Mouse (Mus musculus) left cerebral cortex, adult 2 months (tissue): ENCODE data around the gene Zc3h12d. TPM values are rescaled to one million over a fixed set of nuclear protein-coding genes. Genes with fewer than 3 reads are reported as not detected.

Experiments used
- DNase-seq, 2 experiments: peaks; one replicate each; pipeline ENCODE4 v3.0.0; 2021 to 2022; ENCODE audit warnings: low spot score in 2 of 2, mixed read lengths in 1 of 2; ENCODE audit errors: extremely low spot score in 1 of 2
- H3K27ac ChIP-seq: fragments of 200-600 bp; 2 replicates; pipeline ENCODE4 v1.8.1; 2022
- H3K4me3 ChIP-seq: fragments of 200-600 bp; 2 replicates; pipeline ENCODE4 v1.8.1; 2022
- CTCF ChIP-seq: fragments of 200-600 bp; IDR thresholded peaks from 2 replicates; pipeline ENCODE4 v1.8.1; 2022; ENCODE audit warnings: antibody characterized with exemption, mild to moderate bottlenecking, moderate library complexity
- intact Hi-C: fragments of 180-260 bp; cut with DNase I; formaldehyde crosslinking; loops from one replicate; pipeline ENCODE4 v1.15.1; 2025
- total RNA-seq, 2 experiments: library from RNA; stranded (reverse); gene quantifications; 2 replicates each; pipeline ENCODE4 v1.2.3; 2021

Gene Zc3h12d
- total RNA-seq, 2 experiments from 2014 or later: 0.07 TPM; not detected in 1

DNA sequence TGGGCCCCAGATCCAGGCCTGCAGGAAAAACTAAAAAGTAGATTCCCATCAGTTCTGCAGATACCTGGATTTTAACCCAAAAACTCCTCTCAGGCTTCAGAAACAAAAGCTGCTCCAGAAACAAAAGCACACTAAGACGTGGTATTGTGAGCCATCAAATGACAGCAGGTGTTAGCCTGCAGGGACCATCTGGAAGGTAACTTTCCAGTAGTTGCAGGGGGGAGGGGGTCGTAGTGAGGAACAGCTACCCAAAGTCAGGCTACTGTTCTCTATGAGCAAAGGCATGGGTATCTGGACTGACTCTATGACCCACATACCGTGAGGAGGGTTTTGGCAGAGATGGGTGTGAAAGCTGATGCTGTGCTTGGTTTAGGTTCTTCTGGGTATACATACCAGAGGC is 8.5 kb downstream of the Zc3h12d start:
- DNase-seq: no peak
- no peak overlapping the region for H3K27ac ChIP-seq
- TF ChIP-seq CTCF: no peak
- H3K4me3 ChIP-seq: no peak overlapping the region
- intact Hi-C loops: no loop called here

DNA sequence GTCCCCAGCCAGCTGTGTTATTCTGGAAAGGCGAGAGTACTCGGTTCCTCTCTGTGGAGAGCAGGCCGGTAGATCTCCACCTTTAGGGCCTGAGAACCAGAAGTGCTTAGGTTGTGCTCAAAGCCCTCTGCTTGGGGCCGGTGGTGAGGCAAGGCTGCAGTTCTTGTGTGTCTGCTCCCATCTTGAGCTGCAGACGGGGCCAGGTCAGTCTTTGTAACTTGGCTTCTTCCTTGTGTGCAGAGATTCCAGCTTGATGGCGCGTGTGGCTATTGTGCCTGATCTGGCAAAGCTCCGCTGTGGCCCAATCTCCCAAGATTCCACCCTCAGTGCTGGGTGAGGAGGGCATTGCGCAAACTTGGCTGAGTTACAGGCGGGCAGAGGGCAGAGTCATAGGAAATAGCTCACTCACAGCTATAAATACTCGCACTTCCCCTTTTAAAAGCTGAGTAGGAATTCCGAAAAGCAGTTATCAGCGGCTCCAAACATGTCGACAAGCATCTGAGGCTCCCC is 9.4 kb downstream of the Zc3h12d start:
- no peak for TF ChIP-seq CTCF
- Histone ChIP-seq H3K4me3 (no peak overlapping the region), H3K27ac (no peak overlapping the region)
- intact Hi-C loops: no loop called here
- DNase-seq: no peak

DNA sequence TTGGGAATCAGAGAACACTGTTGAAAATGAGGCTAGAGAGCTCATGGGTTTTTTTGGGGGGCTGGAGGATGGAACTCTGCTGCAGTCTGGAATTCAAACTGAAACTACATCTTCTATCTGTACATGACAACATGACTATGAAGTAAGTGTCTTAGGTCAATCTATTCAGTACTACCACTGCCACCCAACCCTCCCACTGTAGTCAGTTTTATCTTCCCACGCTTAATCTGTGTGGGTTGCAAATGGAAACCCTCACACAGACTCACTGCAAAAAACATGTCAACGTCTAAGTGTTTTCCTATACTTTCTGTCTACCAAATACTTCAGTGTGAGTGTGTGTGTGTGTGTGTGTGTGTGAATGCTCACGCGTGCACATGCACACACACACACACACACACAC is 10.9 kb downstream of the Zc3h12d start:
- TF ChIP-seq CTCF: no peak
- no peak for DNase-seq
- Histone ChIP-seq H3K27ac (no peak overlapping the region), H3K4me3 (no peak overlapping the region)
- intact Hi-C loops: no loop called here

- Histone ChIP-seq H3K27ac (no peak overlapping the region), H3K4me3 (no peak overlapping the region)
- no peak for TF ChIP-seq CTCF
- intact Hi-C loops: no loop called here
- DNase-seq: no peak
These were observed 11.9 kb downstream of the Zc3h12d start for GRCm38 (mm10) chr10:7844161-7844560.

DNA sequence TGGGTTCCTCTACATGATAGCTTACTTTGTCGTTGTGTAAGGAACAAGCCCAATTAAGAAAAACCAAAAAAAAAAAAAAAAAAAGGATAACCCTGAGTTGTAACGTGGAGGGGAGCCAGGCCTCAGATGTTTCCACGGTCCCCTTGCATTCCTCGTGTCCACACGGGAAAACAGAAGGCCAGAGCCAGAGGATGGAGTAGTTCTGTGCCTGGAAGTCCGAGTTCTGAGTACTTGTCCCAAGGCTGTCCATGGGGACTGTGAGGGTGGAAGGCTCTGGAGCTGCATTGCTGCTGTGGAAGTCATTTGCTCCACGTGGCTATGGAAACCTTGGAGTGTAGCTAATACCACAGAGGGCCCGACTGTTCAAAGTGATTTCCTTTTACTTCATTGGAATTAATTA is 12.9 kb downstream of the Zc3h12d start:
- Histone ChIP-seq H3K27ac (no peak overlapping the region), H3K4me3 (no peak overlapping the region)
- DNase-seq: no peak
- TF ChIP-seq CTCF: no peak
- intact Hi-C loops: no loop called here

- Histone ChIP-seq H3K27ac (no peak overlapping the region), H3K4me3 (no peak overlapping the region)
- no peak for DNase-seq
- TF ChIP-seq CTCF: no peak
- intact Hi-C loops: no loop called here
These were observed 13.7 kb downstream of the Zc3h12d start for GRCm38 (mm10) chr10:7845991-7846390.

DNA sequence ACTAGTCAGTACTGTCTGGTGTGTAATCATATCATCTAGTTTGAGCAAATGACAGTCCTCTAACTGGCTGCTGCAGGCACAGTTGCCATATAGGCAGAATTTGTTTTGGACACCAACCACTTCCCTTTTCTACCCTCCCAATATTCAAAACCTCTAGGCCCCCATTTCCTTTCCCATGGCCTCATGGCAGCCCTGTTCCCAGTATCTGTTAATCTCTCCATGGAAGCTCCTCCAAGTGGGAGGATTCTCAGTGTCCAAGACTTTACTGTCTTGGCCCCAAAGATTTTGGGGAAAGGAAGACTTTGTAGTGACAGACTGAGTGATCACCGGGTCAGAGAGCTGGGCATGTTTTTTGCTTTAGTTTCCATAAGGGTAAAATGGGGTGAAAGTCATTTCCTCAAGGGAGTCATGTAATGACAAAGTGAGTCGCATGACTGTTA is 14.9 kb downstream of the Zc3h12d start:
- no peak overlapping the region for H3K4me3 ChIP-seq
- no peak for DNase-seq
- no peak for TF ChIP-seq CTCF
- no peak overlapping the region for H3K27ac ChIP-seq
- intact Hi-C loops: no loop called here

GRCm38 (mm10) chr10:7851891-7852290 is 19.6 kb downstream of the Zc3h12d start:
- DNase-seq: no peak
- Histone ChIP-seq H3K4me3 (no peak overlapping the region), H3K27ac (no peak overlapping the region)
- TF ChIP-seq CTCF: no peak
- intact Hi-C loops: no loop called here

DNA sequence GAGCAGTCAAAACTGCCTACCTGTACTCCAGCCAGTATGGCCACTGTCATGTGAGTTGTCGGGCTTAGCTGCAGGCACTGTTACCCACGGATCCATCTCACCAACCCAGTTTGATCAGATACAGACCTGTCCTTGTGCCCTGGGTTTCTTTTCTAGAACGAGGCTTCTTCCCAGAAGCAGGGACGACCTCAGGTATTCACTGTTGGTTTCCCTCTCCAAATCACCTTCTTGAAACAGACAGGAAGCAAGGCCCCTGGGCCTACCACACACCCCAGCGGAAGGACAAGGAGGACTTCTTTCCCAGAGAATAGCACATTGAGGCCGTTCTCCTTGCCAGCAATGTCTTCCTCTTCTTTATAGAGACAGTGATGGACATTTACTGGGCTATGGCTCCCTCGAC is 28.2 kb downstream of the Zc3h12d start:
- H3K27ac ChIP-seq: no peak overlapping the region
- H3K4me3 ChIP-seq: no peak overlapping the region
- intact Hi-C loops: no loop called here
- no peak for DNase-seq
- TF ChIP-seq CTCF: no peak

DNA sequence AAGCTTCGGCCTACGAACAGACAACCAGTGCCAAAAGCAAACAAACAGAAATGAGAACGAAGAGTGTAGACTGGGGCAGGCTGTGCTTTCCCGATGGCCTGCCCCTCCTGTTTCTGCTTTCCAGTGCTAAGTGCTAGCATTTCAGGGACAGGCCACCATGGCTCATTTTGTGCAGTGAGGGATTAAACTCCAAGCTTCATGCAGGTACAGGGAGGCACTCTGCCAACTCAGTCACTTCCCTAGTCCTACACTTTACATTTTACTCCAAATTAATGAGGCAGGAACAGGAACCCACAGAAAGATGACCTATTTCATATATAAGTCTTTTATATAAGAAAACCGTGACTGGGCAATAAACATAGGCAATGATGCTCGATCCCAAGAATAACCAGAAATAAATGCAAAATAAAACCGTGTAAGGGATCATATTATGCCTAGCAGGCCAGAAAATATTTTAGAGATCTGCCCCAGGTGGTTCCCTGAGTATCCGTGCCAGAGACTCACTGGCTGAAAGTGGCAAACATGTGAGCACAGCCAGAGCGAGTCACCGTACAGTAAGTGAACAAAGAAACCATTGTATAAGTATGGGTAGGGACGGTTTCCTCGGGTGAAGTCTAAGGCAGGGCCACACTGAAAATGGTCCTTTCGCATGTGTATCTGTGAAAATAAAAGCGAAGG is 29.1 kb downstream of the Zc3h12d start:
- H3K27ac ChIP-seq: no peak overlapping the region
- TF ChIP-seq CTCF: no peak
- DNase-seq: no peak
- no peak overlapping the region for H3K4me3 ChIP-seq
- intact Hi-C loops: no loop called here

GRCm38 (mm10) chr10:7861937-7862657 is 29.8 kb downstream of the Zc3h12d start:
- no peak for TF ChIP-seq CTCF
- intact Hi-C loops: no loop called here
- no peak overlapping the region for H3K4me3 ChIP-seq
- DNase-seq: no peak
- H3K27ac ChIP-seq: no peak overlapping the region

- Histone ChIP-seq H3K4me3 (no peak overlapping the region), H3K27ac (no peak overlapping the region)
- DNase-seq: no peak
- no peak for TF ChIP-seq CTCF
- intact Hi-C loops: no loop called here
These were observed 31.1 kb downstream of the Zc3h12d start for GRCm38 (mm10) chr10:7863411-7863810.

GRCm38 (mm10) chr10:7864184-7864583 is 31.9 kb downstream of the Zc3h12d start:
- no peak for TF ChIP-seq CTCF
- intact Hi-C loops: no loop called here
- Histone ChIP-seq H3K4me3 (no peak overlapping the region), H3K27ac (no peak overlapping the region)
- no peak for DNase-seq
